Mouse (Mus musculus) frontal cortex, postnatal 10 days (tissue): Measurements from ENCODE around the gene Syt1.

Experiments
- DNase-seq, 2 experiments: peaks; one replicate each; pipeline ENCODE4 v3.0.0; 2022; ENCODE audit warnings: low spot score in 2 of 2, mixed read lengths in 1 of 2

The Syt1 gene

DNA sequence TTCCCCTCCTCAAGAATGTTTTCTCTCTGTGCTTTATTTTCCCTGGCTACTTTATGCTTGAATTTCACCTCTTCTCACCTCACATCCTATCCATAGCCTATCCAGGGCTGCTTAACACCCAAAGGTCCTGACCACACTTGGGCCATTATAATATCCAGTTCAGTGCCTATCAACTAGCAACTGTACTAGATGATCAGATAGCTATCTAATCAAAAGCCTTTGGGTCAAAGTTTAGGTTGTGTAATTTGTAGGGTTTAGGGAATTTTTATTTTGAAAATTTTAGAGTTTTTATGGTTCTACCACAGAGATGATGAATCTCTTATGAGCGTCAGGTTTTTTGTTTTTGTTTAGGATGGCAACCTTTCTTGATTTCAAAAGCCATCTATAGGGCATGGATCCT is 125.0 kb downstream of the Syt1 start:
- no peak for DNase-seq

DNA sequence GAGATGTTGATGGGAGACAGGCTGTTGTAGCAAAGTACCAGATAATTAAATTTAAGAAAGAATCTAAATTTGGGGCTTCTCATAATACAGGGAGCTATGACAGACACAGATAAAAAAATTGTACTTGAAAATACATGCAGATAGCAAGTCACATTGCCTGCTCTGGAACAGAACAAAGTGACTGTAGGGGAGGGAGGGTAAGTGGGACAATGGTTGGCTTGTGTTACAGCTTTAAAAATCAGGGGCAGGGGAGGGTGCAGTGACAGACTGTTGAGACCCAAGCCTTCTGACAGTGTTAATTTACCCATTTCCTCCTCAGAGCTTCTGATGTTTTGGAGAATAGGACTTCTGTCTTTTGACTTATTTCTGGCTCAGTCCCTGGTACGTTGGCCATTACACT is 126.3 kb downstream of the Syt1 start:
- no peak for DNase-seq

DNA sequence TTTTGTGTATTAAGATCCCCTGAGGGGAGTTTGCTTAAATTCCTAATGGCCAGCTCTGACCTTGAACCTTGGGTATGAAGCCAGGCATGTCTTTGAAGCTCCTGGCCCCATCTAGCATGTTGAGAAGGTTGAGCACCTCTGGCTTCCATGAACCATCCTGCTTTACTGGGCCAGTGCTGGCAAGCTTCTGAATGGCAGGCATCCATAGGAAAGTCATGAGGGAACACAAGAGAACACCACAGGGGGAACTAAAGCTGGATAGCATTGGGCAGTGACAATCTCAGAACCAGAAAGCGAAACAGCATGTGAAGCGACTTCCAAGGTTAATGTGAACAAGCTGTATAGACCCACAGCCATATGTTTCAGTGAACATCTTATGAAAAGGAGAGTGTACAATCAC is 130.4 kb downstream of the Syt1 start:
- no peak for DNase-seq

DNA sequence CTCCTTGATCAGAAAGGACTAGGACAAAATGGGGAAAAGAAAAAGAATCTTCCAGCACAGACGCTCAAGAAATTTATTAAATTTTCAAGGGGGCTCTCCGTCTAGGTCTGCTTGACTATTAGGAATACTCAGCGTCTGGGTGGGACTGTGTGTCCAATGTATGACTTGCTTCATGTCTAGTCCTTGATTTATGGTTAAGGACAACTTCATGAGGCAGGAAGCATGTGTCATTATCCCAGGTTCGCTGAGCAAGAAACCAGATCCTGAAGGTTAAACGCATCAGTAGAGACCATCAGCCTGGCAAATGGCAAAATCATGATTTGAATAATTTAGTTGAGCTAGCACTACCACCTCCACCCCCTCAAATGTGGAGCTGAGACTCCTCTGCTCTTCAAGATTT is 135.1 kb downstream of the Syt1 start:
- no peak for DNase-seq

DNA sequence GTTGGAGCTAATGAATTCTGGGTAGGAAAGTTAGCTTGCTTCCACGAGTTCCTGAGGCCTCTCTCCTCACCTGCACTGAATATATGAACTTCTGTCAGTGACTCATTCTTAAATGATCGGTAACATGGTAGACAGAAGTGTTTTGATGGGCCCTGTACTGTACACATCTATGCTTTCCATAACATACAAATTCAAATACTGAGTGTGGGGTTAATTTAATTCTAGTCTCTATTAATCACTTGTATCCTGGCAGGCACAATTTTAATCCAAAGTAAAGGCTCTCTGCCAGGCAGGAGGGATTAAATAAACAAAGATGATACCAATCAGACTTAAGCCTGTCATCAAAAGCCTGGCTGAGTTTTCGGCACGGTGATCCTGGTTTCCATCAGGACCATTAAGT is 136.1 kb downstream of the Syt1 start:
- no peak for DNase-seq

DNA sequence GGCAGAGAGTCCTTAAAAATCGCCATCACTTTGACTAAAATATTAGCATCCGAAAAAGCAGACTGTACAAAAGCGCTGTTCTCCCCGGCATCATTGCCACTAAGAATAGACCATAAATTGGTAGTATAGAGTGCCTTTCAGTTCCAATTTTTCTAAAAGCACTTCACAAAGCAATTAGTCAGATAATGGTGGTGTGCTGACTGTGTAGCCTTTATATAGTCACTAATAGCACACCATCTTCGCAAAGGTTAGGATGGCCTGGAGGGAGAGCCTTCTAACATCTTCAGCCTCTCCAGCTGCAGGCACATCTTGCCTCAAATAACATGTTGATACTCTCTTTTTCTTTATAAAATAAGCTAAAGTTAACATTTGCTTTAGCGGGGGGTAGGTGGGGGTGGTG is 138.4 kb downstream of the Syt1 start:
- DNase-seq, result no peak

DNA sequence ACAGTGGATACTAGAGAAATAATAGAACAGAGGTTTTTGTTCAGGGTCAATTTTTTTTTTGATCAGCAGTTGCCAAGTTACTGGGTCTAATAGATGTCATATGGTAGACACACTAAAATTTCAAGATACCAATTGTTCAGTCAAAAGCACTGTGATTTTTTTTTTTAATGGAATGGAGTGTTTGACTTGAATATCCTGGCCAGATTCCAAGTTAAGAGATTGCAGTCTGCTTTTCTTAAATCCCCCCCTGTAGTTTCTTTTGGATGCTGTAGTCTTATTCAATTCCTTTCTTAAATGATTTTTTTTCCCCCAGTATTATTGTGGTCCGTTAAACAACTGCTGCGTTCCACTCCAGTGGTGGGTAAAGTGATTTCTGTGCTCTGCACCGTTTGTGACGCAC is 140.2 kb downstream of the Syt1 start:
- no peak for DNase-seq

DNA sequence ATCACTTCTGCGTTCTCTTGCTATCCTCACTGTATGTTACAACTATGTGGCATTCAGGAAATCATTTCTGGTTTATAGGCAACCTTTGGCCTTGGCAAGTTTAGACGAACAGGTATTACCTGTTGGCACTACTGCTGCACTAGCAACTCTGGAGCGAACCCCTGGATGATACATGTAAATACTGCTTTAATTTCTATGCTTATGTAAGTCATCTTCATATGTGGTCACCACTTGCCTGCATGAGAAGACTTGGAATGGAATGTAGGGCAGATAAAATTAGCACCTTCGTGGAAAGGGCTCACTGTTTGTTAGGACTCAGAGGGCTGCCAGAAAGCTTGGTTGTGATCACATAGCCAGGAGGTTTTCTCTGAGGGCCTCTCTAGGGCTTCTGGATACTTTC is 142.6 kb downstream of the Syt1 start:
- no peak for DNase-seq

DNA sequence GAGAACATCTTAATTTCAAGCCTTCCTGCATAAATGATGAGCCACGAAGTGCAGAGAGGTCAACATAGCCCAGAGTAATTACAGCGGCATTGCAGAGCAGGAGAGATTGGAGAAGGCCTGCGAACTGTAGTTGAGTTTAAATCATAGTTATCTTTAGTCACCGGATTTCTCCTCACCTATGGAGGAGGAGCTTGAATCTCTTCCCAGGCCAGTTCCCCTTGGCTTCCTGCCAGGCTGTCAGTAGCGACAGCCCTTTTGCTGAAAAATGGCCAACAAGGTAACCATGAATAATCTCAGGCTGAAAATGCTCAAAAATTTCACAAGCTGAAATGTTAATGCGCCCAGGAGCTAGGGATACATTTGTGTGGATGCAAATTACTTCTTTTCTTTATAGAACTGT is 143.6 kb downstream of the Syt1 start:
- no peak for DNase-seq

DNA sequence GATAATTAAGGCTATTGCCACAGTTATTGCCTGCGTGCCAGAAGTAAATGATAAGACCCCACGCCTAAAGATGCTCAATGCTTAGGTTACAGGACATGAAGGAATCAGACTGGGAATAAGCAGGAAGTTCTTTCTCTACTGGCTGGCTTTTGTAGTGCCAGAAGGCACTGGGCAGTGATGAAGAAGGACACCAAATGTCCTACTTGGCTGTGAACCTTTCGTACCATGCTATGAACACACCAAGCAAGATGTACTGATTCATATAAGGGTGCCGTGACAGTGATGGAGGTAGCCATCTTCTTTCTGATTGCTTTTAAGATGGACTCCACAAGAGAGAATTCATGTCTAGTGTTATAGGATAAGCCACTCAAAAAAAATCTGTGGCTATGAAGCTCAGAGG is 145.2 kb downstream of the Syt1 start:
- no peak for DNase-seq

DNA sequence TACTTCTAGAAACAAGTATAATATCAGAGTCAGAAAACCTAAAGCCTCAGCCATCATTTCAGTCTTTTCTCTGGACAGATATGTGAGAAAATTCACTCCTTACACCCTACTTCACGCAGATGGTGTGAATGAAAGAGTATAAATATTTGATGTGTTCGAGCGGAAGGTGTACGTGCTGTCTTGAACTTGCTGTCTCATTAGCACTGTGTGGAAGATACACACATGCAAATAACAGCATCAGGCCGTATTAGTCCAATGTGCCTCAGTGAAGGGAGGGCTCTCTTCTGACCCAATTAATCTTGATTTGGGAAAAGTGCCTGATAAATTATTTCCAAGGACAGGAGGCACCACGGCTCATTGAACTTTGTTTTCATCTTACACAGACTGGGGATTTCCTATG is 154.8 kb downstream of the Syt1 start:
- no peak for DNase-seq

DNA sequence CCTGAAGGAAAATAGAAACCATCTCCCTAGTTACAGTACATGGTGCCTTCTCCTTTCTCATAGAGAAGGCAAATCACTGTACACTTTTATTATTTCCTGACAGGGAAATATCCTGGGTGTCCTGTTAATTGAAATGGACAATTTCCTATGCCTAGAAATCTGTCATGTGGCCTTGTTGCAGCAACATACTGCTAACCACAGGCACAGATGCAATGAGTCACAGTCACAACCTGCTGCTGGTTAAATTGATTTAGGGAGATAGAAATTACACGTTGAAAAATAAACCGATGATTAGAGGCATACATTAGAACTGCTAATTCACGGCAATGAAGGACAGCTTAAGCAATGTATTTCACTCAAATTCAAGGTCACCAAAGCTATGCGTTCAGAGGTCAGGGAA is 158.0 kb downstream of the Syt1 start:
- no peak for DNase-seq

DNA sequence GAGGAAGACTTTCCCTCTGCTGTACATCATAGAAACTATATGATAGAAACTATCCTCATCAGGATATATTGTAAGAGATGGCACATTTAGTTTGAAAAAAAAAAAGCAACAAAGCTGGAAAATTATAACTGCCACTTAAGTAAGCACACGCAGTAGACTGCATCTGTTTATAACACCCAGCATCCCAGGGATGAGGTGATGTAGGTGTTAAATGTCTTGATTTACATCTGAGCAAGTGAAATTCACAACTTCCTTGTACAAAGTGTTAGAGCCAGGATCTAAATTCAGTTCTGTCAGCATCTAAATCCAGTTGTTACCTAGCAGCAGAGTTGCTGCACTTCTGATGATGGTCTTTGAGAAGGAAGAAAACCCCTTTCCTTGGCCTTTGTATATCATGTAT is 173.3 kb downstream of the Syt1 start:
- no peak for DNase-seq

DNA sequence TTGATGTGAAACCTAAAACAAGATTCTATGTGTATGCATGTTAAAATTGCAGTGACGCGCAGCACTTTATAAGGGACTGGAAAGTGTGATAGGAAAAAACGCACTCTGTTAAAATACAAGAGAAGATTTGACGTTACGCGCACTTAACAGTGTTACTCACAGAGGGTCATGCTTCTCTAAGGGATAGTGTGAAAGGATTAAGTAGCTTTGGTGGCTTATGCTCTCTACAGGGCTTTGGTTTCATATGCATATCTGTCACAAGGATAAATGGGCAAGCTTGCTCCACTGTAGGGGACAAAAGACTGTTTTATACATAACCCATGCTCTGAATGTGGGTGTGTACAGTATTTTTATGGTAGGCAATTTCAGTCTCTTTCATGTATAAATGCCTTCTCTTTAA is 178.5 kb downstream of the Syt1 start:
- no peak for DNase-seq

DNA sequence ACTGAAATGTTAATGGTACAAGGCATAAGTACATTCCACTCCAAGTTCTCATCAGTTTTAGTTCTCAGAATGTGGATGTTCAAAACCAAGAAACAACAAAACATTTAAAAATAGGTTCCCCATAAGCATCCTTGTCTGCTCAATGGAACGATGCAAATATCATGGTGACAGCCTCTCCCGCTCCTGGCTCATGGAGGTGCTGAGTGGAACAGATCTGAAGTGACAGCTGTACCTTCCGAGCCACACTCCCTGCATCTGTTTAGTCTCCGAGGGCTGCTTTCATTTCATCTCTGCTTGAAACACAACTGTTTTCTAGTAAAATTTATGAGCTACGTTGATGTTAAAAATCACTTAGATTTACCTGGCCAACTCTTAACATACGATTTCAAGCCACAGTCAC is 179.0 kb downstream of the Syt1 start:
- DNase-seq, result no peak

DNA sequence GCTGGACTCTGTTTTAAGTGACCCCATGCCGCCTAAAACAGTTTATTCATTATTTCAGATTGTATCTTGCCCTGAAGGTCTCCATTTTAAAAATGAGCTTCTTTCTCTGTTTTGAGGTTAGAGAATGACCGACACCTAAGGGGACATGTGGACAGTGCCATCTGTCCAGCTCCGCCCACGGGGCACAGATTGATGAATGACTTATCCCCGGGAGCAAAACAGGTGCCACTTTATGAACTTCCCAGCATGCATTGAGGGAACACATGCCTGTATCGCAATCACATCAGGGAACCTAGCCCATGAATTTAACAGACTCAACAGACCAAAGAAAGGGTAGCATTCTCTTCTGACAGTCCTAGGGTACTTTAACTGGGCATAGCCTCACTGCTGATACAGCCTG is 188.5 kb downstream of the Syt1 start:
- no peak for DNase-seq

DNA sequence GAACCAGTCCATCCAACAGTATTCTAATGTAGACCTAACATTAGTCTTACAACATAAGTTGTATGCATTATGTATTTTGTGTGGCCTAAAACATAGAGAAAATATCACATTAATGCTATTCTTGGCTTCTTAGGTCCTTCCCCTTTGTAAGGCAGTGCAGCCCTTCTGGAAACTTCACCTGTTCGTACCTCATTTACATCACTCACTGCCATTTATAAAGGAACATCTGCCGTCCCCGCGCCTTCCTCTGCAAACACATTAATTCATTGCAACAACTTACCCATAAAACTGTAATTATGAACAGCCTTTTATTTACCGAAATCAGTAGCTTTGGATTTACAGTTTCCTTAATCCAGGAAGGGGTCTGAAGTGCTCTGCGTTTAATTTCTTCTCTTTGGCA is 195.4 kb downstream of the Syt1 start:
- DNase-seq, result no peak

DNA sequence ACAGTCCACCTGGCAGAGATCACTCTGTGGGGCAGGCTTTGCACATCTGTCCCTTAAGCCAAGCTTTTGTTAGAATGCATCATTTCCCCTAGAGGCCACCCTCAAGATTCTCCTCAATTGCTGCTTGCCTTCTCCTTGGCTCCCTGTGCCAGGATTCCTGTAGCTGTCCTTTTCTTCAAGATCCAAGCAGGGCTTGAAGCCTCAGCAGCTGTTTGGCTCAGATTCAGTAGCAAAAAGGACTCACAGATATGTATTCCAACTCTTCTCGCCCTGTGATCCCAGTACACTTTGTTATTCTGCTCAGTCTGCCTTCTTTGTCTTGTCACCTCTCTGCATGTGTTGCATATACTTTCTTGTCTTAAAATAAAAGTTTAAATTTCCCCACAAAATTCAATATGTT is 206.4 kb downstream of the Syt1 start:
- no peak for DNase-seq

DNA sequence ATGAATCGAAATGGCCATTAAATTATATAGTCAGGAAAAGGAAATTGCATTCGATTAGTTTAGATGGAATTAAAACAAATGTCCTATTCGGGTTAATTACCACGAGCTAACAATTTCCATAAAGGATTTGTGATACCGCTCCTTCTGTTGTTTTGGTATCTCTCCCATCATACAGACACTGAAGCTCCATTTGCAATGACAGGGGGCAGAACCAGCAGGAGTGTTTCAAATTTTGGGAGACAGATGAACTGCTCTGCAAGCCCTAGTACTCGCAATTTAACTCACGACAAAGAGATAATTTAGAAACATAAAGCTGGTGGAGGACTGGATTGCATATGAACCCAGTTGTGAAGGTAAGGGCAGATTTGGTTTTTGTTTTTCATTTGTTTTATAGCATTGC is 210.0 kb downstream of the Syt1 start:
- no peak for DNase-seq

DNA sequence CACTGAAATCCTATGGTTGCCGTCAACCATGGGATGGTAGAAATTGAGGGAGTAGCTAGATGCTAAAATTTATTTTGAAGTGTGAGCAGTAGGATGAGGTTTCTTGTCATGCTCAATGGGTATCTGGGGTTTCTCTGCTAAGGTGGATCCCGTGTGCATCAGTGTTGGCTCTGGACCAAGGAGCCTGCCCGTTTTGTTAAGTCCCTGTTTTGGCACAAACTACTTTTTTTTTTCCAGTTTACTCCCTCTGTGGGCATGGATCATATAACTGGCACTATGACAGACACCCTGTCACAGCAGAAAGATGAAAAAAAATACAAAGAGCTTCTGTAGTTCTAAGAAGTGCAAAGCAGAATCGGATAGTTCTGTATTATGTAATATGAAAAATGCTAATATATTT is 212.0 kb downstream of the Syt1 start:
- DNase-seq, result no peak

DNA sequence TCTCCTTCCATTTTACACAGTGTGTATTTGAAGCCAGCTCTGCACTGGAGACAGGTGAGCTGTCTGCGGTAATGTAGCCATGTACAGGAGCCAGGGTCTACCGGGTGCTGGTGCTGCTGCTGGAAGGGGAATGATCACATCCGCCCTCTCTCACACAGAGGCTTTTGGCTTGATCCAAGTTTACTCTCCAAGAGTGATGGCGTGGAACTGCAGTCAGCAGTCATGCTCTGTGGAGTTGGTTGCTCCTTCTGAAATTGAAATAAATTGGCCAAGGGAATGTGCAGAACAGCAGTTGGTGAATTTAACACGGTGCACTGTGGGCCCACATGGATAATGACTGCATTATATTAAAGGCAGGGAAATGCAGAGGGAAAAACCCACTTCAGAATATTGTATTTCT is 228.0 kb downstream of the Syt1 start:
- DNase-seq, result no peak

DNA sequence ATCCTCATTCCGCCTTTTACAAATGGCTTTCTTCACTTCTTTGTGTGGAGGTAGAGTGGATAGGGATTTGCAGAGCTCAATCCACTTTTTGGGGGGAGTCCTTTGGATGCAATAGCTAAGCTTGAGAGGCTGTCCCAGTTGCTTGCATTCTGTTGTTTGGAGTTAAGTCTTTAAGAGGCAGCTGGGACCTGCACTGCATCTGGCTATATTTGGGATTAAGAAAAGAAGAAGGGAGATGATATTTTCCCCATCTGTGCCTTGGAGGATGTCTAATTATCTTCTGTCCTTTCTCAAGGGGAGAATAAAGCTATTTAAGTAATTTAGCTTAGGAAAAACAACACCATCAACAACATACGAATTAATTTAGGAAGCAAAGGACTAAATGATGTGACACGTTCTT is 230.2 kb downstream of the Syt1 start:
- DNase-seq, result no peak

DNA sequence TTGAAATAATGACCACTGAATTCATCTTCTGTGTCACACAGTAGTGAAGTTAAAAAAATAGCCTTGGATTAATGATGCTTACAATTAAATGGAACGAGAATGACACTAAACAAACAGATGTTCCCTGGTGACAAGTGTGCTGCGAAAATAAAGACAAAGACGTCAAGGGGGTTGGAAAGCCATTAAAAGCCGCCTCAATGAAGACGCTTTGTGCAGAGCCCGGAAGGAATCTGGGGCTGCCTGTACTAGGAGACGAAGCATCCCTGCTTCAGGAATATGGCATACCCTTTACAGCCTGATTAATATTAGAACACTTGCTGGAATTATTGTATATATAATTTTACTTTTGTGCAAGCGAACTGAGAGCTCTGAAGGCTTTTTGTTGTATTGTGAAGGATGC is 234.0 kb downstream of the Syt1 start:
- DNase-seq, result no peak

DNA sequence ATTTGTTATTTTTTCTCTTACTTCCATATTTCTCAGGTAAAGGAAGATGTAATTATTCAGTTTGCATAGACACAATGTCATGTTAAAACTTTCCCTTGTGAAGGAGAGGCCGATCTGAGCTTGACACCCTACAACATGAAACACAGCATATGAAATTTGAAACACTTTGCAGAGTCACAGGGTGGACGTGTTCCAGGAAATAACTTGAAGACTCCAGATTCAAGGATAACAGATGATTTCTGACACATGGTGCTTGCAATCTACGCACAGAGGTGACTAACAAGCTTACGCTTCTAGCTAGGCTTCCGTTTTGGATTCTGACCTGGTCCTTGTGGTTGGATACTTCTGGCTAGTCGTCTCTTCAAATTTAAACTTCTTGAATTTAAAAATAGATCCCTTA is 239.7 kb downstream of the Syt1 start:
- DNase-seq, result no peak

DNA sequence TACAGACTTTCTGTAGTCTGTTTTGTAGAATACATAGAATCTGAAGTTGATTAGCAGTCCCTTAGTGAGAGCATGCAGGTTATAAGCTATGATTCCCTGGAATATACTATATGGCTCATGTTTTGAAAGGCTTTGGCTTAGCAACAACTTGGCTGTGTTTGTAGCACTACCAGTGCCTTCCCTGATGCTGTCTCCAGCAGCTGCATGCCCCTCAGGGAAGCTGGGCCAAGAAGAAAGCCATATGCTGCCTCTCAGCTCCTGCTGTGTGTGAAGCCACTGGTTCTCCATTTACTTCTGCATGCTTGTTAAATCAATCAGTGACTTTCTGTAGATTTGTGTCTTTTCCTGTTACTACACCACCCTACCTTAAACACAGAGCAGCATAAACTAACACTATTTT is 245.2 kb downstream of the Syt1 start:
- DNase-seq, result no peak
